Mouse (Mus musculus): ENCODE measurements around the gene Rnf130. TPM values are rescaled to one million over a fixed set of nuclear protein-coding genes. Genes with fewer than 3 reads are reported as not detected.
A peak's percentile ranks its signal among the peaks of the same experiment; 100 is the strongest.

The Rnf130 gene
- polyA plus RNA-seq, 1 experiment from 2014 or later = 80.0 TPM

DNA sequence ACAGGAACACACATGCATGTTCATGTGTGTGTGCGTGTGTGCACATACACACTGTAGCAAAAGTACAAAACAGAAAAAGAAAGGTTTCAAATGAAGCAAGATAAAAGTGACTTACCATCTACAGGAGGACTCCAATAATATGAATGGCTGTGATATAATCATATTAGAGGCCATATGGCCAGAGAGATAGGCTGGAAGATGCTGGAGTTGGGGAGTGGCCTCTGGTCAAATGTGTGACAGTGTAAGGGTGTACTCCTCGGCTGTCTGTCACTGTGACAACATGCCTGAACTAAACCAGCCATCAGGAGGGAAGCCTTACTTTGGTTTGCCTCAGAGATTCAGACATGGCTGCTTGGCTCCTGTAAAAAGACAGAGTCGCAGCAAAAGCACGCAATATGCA lies 40.1 kb upstream of the Rnf130 start:
- H3K4me2 ChIP-seq (ENCODE audit: low read depth) = no peak overlapping the region
- WGBS = 88% methylated on average over 4 of the region's 4 CpGs
- no peak overlapping the region for H3K9ac ChIP-seq (ENCODE audit: low read length)
- H3K9me3 ChIP-seq (ENCODE audit: control insufficient read depth, low read length) = no peaks in the 10 kb centered on the region
- ATAC-seq (ENCODE audit: insufficient read depth, low FRiP score, low TSS enrichment) (no peak), DNase-seq (ENCODE audit: low spot score) (no peak)
- H3K36me3 ChIP-seq (ENCODE audit: control insufficient read depth, insufficient read depth, low read length) = no peaks in the 10 kb centered on the region
- no peak overlapping the region for H3K27ac ChIP-seq (ENCODE audit: low read depth, low read length)
- no peaks in the 10 kb centered on the region for H3K27me3 ChIP-seq (ENCODE audit: control insufficient read depth, insufficient read depth, low read length)
- H3K4me1 ChIP-seq (ENCODE audit: control insufficient read depth, insufficient read depth, low read length) = no peaks in the 10 kb centered on the region
- no peak overlapping the region for H3K4me3 ChIP-seq (ENCODE audit: low read depth, low read length)

DNA sequence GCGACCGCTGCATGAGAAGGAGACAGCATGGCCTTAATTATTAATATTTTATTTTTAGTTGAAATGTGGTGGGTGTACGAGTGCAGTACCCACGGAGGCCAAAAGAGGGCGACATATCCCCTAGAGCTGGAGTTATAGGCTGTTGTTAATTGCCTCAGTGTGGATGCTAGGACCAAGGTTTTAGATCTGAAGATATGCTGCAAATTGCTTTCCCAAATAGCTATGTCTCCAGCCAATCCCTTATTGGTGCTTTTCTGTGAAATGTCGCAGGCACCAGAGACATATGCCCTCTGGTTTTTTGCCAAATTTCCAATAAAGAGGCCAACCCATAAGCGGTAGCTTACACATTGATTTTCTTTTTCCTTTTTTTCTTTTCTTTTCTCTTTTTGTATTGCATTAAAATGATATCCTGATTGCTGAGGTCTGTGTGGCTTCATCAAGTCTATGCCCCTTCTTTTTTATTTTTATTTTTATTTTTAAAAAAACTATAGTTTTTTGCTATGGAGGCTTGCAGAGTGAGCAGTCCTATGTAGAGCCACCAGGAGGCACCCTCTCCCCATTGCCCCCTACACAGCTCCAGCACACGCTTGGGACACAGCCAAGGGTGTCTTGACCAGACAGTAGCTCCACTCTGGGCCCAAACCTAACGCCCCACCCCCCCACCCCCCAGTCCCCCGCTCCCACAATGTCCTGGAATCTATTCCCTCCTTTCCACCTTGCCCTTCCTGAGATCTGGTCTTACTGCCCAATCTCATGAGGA lies 38.7 kb upstream of the Rnf130 start:
- H3K4me3 ChIP-seq (ENCODE audit: low read depth, low read length) = no peak overlapping the region
- peak; percentile 69 for DNase-seq (ENCODE audit: low spot score)
- H3K9ac ChIP-seq (ENCODE audit: low read length) = no peak overlapping the region
- H3K27ac ChIP-seq (ENCODE audit: low read depth, low read length) = no peak overlapping the region
- H3K27me3 ChIP-seq (ENCODE audit: control insufficient read depth, insufficient read depth, low read length) = no peaks in the 10 kb centered on the region
- H3K4me2 ChIP-seq (ENCODE audit: low read depth) = no peak overlapping the region
- WGBS = 29% methylated on average over 10 of the region's 10 CpGs
- H3K9me3 ChIP-seq (ENCODE audit: control insufficient read depth, low read length) = no peaks in the 10 kb centered on the region
- ATAC-seq (ENCODE audit: insufficient read depth, low FRiP score, low TSS enrichment) = no peak; the same call in 1 of the 2 replicates
- H3K36me3 ChIP-seq (ENCODE audit: control insufficient read depth, insufficient read depth, low read length) = no peaks in the 10 kb centered on the region
- no peaks in the 10 kb centered on the region for H3K4me1 ChIP-seq (ENCODE audit: control insufficient read depth, insufficient read depth, low read length)

DNA sequence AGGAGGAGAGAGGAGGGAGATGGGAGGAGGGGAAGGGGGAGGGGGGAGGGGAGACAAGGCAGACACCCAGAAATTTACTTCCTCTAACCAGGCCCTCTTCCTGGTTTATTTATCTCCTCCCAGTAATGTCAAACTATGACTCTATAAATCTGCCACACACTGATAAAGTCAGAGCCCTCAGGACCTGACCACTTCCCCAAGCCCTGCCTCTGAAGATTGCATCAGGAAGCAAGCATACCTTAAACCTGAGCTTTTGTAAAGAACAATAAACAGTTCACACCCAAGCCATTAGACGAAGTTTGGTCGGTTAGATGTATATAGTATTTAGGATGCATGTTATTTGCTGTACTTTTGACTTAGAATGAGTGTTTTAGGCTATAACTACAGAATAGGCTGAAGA lies 30.6 kb upstream of the Rnf130 start:
- H3K4me1 ChIP-seq (ENCODE audit: control insufficient read depth, insufficient read depth, low read length) = no peaks in the 10 kb centered on the region
- no peak overlapping the region for H3K4me3 ChIP-seq (ENCODE audit: low read depth, low read length)
- H3K9ac ChIP-seq (ENCODE audit: low read length) = no peak overlapping the region
- no peaks in the 10 kb centered on the region for H3K9me3 ChIP-seq (ENCODE audit: control insufficient read depth, low read length)
- H3K27ac ChIP-seq (ENCODE audit: low read depth, low read length) = no peak overlapping the region
- ATAC-seq (ENCODE audit: insufficient read depth, low FRiP score, low TSS enrichment) = no peak
- no peak overlapping the region for H3K4me2 ChIP-seq (ENCODE audit: low read depth)
- H3K36me3 ChIP-seq (ENCODE audit: control insufficient read depth, insufficient read depth, low read length) = no peaks in the 10 kb centered on the region
- H3K27me3 ChIP-seq (ENCODE audit: control insufficient read depth, insufficient read depth, low read length) = no peaks in the 10 kb centered on the region
- 81% methylated on average over 2 of the region's 2 CpGs for WGBS
- no peak for DNase-seq (ENCODE audit: low spot score)

DNA sequence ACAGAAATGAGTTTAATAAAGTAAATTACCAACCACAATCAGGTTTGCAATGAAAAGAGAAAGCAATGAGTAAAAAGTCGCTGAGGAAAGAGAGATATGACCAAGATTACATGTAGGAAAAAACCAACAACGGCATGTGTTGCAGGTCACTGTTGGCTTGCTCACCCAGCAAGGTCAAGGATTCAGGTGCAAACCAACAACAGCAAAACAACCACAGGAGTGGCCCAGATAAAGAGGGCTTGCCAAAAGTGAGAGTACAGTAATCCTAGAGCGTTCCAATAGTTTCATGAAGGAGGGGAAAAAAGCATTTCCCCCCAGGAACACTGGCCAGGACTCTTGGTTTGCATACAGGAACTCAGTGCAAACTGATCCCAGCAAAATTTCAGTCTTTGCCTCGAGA lies 28.7 kb upstream of the Rnf130 start:
- Histone ChIP-seq H3K4me1 (ENCODE audit: control insufficient read depth, insufficient read depth, low read length) (no peaks in the 10 kb centered on the region), H3K9me3 (ENCODE audit: control insufficient read depth, low read length) (no peaks in the 10 kb centered on the region), H3K27me3 (ENCODE audit: control insufficient read depth, insufficient read depth, low read length) (no peaks in the 10 kb centered on the region), H3K27ac (ENCODE audit: low read depth, low read length) (no peak overlapping the region), H3K36me3 (ENCODE audit: control insufficient read depth, insufficient read depth, low read length) (no peaks in the 10 kb centered on the region), H3K4me3 (ENCODE audit: low read depth, low read length) (no peak overlapping the region), H3K9ac (ENCODE audit: low read length) (no peak overlapping the region), H3K4me2 (ENCODE audit: low read depth) (no peak overlapping the region)
- ATAC-seq (ENCODE audit: insufficient read depth, low FRiP score, low TSS enrichment) = no peak
- 72% methylated on average over 4 of the region's 4 CpGs for WGBS
- no peak for DNase-seq (ENCODE audit: low spot score)

- H3K9me3 ChIP-seq (ENCODE audit: control insufficient read depth, low read length) = no peaks in the 10 kb centered on the region
- H3K9ac ChIP-seq (ENCODE audit: low read length) = no peak overlapping the region
- H3K36me3 ChIP-seq (ENCODE audit: control insufficient read depth, insufficient read depth, low read length) = no peaks in the 10 kb centered on the region
- H3K4me2 ChIP-seq (ENCODE audit: low read depth) = no peak overlapping the region
- no peak overlapping the region for H3K27ac ChIP-seq (ENCODE audit: low read depth, low read length)
- H3K4me3 ChIP-seq (ENCODE audit: low read depth, low read length) = no peak overlapping the region
- DNase-seq (ENCODE audit: low spot score) (no peak), ATAC-seq (ENCODE audit: insufficient read depth, low FRiP score, low TSS enrichment) (no peak)
- H3K4me1 ChIP-seq (ENCODE audit: control insufficient read depth, insufficient read depth, low read length) = no peaks in the 10 kb centered on the region
- no peaks in the 10 kb centered on the region for H3K27me3 ChIP-seq (ENCODE audit: control insufficient read depth, insufficient read depth, low read length)
- WGBS = 80% methylated on average over 5 of the region's 5 CpGs
Measured at GRCm38 (mm10) chr11:49997321-49997720, 27.8 kb upstream of the Rnf130 start.

DNA sequence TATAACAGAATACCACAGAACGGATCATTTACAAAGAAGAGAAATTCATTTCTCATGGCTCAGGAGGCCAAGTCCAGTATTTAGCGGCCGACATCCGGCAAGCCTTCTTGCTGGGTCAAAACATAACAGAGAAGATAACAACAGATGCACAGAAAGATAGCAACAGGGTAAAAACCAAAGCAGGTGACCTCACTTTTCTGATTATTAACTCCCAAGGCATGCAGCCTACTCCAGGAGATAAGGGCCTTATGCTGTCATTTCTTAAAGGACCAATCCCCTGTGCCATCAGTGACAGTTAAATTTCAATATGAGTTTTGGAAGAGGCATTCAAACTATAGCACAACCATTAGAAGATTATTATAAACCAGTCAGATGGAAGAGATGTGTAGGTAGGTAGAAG lies 22.3 kb upstream of the Rnf130 start:
- Histone ChIP-seq H3K36me3 (ENCODE audit: control insufficient read depth, insufficient read depth, low read length) (no peaks in the 10 kb centered on the region), H3K9ac (ENCODE audit: low read length) (no peak overlapping the region), H3K4me1 (ENCODE audit: control insufficient read depth, insufficient read depth, low read length) (no peaks in the 10 kb centered on the region), H3K4me3 (ENCODE audit: low read depth, low read length) (no peak overlapping the region), H3K9me3 (ENCODE audit: control insufficient read depth, low read length) (no peaks in the 10 kb centered on the region), H3K4me2 (ENCODE audit: low read depth) (no peak overlapping the region), H3K27ac (ENCODE audit: low read depth, low read length) (no peak overlapping the region), H3K27me3 (ENCODE audit: control insufficient read depth, insufficient read depth, low read length) (no peaks in the 10 kb centered on the region)
- ATAC-seq (ENCODE audit: insufficient read depth, low FRiP score, low TSS enrichment) (no peak), DNase-seq (ENCODE audit: low spot score) (no peak)
- 94% methylated on average over 4 of the region's 4 CpGs for WGBS

DNA sequence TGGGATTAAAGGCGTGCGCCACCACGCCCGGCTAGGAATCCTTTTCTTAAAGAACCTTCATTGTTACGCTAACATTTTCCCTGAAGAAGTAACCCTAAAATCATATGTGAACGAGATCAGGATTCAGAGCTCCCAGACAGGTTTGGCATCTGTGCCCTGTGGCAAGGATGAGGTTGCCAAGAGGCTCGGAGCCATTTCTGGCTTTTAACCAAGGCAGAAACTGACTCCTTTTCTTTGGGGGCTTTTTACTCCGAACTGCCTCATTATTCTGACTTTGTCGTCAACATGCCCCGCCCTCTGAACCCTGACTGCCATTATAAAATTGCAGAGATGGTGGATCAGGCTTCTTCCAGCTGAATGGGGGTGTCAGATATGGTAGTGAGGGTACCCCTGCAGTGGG lies 17.4 kb upstream of the Rnf130 start:
- DNase-seq (ENCODE audit: low spot score) = no peak
- Histone ChIP-seq H3K4me1 (ENCODE audit: control insufficient read depth, insufficient read depth, low read length) (no peaks in the 10 kb centered on the region), H3K36me3 (ENCODE audit: control insufficient read depth, insufficient read depth, low read length) (no peaks in the 10 kb centered on the region), H3K4me3 (ENCODE audit: low read depth, low read length) (no peak overlapping the region), H3K27ac (ENCODE audit: low read depth, low read length) (no peak overlapping the region), H3K4me2 (ENCODE audit: low read depth) (no peak overlapping the region), H3K27me3 (ENCODE audit: control insufficient read depth, insufficient read depth, low read length) (no peaks in the 10 kb centered on the region), H3K9me3 (ENCODE audit: control insufficient read depth, low read length) (no peaks in the 10 kb centered on the region), H3K9ac (ENCODE audit: low read length) (no peak overlapping the region)
- ATAC-seq (ENCODE audit: insufficient read depth, low FRiP score, low TSS enrichment) = no peak
- WGBS = 73% methylated on average over 10 of the region's 10 CpGs

- 22% methylated on average over 5 of the region's 5 CpGs for WGBS
- Histone ChIP-seq H3K27me3 (ENCODE audit: control insufficient read depth, insufficient read depth, low read length) (no peaks in the 10 kb centered on the region), H3K27ac (ENCODE audit: low read depth, low read length) (no peak overlapping the region), H3K4me3 (ENCODE audit: low read depth, low read length) (no peak overlapping the region), H3K9ac (ENCODE audit: low read length) (no peak overlapping the region), H3K4me1 (ENCODE audit: control insufficient read depth, insufficient read depth, low read length) (no peaks in the 10 kb centered on the region), H3K36me3 (ENCODE audit: control insufficient read depth, insufficient read depth, low read length) (no peaks in the 10 kb centered on the region), H3K9me3 (ENCODE audit: control insufficient read depth, low read length) (no peaks in the 10 kb centered on the region), H3K4me2 (ENCODE audit: low read depth) (no peak overlapping the region)
- no peak for ATAC-seq (ENCODE audit: insufficient read depth, low FRiP score, low TSS enrichment)
- DNase-seq (ENCODE audit: low spot score) = no peak
Measured at GRCm38 (mm10) chr11:50008231-50008630, 16.9 kb upstream of the Rnf130 start.

DNA sequence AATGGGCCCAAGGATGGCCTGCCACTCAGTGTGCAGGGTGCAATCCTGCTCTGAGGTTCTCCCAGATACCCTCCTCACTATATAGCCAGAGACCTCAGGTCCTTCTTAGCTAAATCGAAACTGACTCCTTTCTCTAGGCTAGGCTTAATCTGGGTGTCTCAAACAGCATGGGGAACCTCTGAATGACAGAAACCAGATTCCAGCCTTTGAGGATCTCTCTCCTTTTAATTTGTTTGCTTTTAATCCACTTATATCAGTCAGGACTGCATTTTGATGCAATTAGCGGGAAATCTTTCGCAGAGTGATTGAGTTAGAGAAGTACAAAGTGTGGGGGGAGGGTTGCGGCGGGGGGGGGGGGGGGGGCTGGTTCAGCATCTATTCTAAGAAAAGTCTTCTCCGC lies 12.1 kb upstream of the Rnf130 start:
- Histone ChIP-seq H3K4me2 (ENCODE audit: low read depth) (no peak overlapping the region), H3K36me3 (ENCODE audit: control insufficient read depth, insufficient read depth, low read length) (no peaks in the 10 kb centered on the region), H3K9me3 (ENCODE audit: control insufficient read depth, low read length) (no peaks in the 10 kb centered on the region), H3K4me1 (ENCODE audit: control insufficient read depth, insufficient read depth, low read length) (no peaks in the 10 kb centered on the region), H3K27me3 (ENCODE audit: control insufficient read depth, insufficient read depth, low read length) (no peaks in the 10 kb centered on the region), H3K27ac (ENCODE audit: low read depth, low read length) (no peak overlapping the region), H3K4me3 (ENCODE audit: low read depth, low read length) (no peak overlapping the region), H3K9ac (ENCODE audit: low read length) (no peak overlapping the region)
- ATAC-seq (ENCODE audit: insufficient read depth, low FRiP score, low TSS enrichment) (no peak), DNase-seq (ENCODE audit: low spot score) (no peak)
- WGBS = 84% methylated on average over 6 of the region's 6 CpGs

Data from neural tube, embryonic 11.5 days (tissue).